Mouse (Mus musculus) ES-Bruce4 (cell line): Measurements from ENCODE around the gene Abca14.

Experiments used
- CTCF ChIP-seq: IDR thresholded peaks from one replicate; pipeline ENCODE4 v1.8.1; 2011; ENCODE audit warnings: low read depth, low read length
- POLR2A ChIP-seq: IDR thresholded peaks from one replicate; pipeline ENCODE4 v1.8.1; 2011; ENCODE audit warnings: low read length; ENCODE audit not compliant: insufficient read depth

DNA sequence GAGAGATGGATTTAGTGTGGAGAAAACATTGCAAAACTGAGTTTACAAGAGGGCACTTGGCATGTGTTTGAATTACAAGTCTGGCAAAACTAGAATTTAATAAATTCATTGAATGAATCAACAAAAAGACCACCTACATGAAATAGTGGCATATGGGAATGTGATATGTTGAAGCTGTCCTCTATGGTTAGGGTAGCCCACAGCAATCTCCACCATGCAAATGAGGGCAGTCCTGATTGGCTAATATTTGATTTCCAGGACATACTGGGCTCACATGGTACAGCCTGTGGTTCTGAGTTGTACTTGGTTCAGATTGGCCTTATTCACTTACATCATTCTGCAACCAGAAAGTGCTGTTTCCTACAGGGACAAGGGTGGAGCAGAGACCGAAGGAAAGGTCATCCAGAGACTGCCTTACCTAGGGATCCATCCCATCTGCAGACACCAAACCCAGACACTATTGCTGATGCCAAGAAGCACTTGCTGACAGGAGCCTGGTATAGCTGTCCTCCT is 31.5 kb upstream of the Abca14 start:
- TF ChIP-seq POLR2A (no peak), CTCF (no peak)
